Mouse (Mus musculus): ENCODE results near the gene Zfp605. TPM values are rescaled to one million over a fixed set of nuclear protein-coding genes. Genes with fewer than 3 reads are reported as not detected.

Gene Zfp605
- 1.8 TPM for polyA plus RNA-seq (2017; shearing (Covaris generic))

DNA sequence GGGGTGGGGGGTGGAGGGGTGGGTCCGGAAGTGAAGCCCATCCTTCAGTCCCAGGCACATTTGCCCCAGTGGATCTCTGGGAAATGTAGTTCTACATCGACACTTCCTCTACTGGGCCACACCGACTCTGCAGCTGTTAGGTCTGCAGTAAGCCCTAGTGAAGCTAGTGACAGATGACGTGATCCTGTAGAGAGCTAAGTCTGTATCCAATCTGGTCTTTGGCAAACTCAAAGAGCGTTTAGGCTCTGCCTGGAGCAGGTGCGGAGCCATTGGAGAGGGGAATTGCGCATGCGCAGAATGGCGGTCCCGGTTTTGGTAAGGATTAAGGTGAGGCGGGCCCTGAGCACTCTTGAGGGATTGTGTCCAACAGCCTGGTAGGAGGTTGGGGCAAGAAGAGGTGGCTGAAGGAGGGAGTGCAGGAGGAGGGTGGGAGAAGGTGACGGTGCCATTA lies at the start of gene Zfp605:
Gene Zfp605 (plus strand): TSS at position 102 of the 451 bp plus-strand sequence.

DNA sequence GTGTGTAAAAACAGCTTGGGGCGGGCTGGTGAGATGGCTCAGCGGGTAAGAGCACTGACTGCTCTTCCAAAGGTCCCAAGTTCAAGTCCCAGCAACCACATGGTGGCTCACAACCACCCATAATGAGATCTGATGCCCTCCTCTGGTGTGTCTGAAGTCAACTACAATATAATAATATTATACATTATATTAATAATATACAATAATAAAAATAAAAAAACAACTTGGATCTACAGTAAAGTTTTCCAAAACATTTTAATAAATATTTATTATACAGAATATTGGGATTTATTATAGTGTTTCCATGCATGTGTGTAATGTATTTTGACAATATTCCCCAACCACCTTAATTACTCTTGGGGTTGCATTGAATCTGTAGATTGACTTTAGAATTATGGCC lies 37.5 kb upstream of the Zfp605 start, which contains the start of gene Gm17655:
Gene Gm17655 (minus strand): TSS at position 101 of the 400 bp plus-strand sequence.

GRCm38 (mm10) chr5:110094030-110094846 lies 15.7 kb upstream of the Zfp605 start, which contains the start of gene Gm35315:
Gene Gm35315, minus strand, starts transcription at chr5:110094420.

DNA sequence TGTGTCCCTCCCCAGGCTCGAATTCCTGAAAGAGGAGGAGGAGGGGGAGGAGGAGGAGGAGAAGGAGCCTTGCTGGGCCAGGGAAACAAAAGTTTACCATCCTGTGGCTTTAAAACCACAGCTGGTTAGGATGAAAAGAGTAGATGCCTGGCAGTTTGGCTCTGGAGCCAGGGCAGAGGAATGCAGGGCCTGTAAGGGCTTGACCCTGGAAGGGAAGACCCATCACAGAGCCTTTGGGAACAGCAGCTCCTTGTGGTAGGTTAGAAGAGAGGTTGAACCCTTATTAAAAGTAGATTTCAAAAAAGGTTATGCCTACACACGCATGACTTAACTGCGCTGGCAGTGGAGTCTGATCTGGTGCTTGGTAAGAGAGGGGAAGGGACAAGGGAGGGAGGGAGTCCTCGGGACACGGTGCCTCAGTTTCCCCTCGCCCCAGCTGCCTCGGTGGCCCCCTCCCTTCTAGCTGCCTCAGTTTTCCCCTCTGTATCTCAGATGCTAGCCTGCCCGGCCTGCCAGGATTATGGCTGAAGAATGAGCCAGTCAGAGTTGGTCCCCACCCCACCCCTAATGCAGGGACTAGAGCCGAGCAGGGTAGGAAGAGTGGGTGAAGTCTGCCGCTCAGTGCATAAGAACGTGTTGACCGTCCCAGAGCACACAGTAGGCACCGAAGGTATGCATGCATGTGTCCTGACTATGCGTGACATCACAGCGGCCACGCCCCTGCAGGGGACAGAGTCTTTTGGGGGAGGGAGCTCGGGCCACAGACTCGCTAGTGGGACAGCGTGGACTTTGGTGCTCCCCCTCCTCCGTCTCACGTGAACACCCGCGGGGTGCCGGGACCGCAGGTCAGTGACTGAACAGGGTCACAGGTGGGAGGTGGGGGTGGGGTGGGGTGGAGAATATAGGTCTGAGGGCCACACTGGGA lies 10.0 kb upstream of the Zfp605 start, which contains the start of gene Plcxd1:
Gene Plcxd1 (plus strand): TSS at position 314 of the 925 bp plus-strand sequence.

DNA sequence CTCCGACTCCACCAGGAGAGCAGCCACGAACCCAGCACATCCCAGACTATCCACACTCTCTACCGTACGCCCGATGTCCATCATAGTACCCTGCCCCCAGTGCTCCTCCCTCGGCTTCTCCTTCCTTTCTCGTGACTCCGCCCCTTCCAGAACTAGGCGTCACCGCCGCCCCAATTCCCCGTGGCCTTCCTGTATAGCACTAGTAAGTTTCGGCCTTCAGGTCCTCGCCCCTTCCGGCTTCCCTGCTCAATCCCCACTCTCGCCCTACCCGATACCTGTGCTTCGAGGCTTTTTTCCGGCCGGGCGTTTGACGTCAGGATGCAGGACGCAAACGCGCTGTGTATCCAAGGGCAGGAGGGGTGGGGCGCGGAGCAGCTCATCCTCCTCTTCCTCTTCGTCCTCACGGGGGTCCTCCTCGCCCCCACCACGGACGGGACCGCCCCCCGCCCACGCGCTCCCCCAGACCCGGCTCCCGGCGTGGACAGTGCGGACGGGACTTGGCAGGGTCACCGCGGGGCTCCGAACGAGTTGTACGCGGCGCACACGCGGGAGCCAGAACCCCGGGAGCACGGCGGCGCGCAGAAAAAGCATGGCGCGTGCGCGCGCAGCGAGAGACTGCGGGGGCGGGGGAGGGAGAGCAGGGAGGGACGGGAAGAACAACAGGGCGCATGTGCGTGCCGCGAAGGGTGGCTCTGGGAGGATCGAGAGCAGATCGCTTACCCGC lies 2.1 kb upstream of the Zfp605 start, which contains the start of gene Gtpbp6:
Gene Gtpbp6 (minus strand): TSS at position 617 of the 724 bp plus-strand sequence.

GRCm38 (mm10) chr5:110135293-110136086 lies 25.6 kb downstream of the Zfp605 start, which contains the start of gene Chfr:
Gene Chfr, plus strand, starts transcription at chr5:110135842.

DNA sequence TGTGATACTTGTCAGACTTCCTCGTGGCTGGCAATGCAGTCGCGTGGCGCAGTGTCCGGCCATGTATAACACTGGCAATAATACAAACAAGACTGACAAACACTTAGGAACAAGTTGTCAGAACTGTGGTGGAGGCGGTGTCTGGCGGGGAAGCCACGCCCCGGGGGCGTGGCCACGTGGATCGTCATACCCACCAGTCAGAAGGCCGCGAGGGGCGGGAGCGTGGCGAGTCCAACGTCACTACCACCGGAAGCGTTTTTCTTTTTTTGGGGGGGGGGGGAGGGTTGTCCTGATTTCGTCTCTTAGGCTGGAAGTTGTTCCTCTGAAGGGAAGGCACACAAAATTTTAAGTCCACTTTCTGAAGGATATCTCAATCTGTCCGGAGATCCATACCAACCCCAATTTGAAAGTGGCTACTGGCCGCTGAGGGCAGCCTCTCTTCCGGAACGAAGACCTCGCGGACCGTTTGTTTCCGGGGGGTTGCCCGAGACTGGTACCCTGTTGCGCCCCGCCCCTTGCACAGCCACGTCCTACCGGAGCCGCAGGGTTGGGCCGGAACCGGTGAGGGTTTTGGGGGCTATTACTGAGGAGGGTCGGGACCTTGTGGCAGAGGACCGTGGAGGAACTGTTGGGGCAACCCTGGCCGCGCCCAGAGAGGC lies 66.6 kb downstream of the Zfp605 start, which contains the start of gene Golga3:
Gene Golga3 (plus strand): TSS at position 340 of the 659 bp plus-strand sequence.

Other genes starting within 250 kb of the Zfp605 start
- gene Gm15446, start 186.7 kb upstream of the Zfp605 start, polyA plus RNA-seq (2017; shearing (Covaris generic)) = 15.4 TPM
- 16.6 TPM for gene Zfp932, start 113.6 kb upstream of the Zfp605 start, polyA plus RNA-seq (2017; shearing (Covaris generic))
- 7.4 TPM for gene Gm17655, start 37.6 kb upstream of the Zfp605 start, polyA plus RNA-seq (2017; shearing (Covaris generic))
- gene Gm35315, start 15.7 kb upstream of the Zfp605 start, polyA plus RNA-seq (2017; shearing (Covaris generic)) = 0.86 TPM
- 2.8 TPM for gene Plcxd1, start 10.1 kb upstream of the Zfp605 start, polyA plus RNA-seq (2017; shearing (Covaris generic))
- gene Gtpbp6, start 1.9 kb upstream of the Zfp605 start, polyA plus RNA-seq (2017; shearing (Covaris generic)) = 67.6 TPM
- 65.5 TPM for gene Chfr, start 25.8 kb downstream of the Zfp605 start, polyA plus RNA-seq (2017; shearing (Covaris generic))
- gene Golga3, start 66.6 kb downstream of the Zfp605 start, polyA plus RNA-seq (2017; shearing (Covaris generic)) = 30.7 TPM
- 48.9 TPM for gene Ankle2, start 120.9 kb downstream of the Zfp605 start, polyA plus RNA-seq (2017; shearing (Covaris generic))
- gene Pgam5, start 159.8 kb downstream of the Zfp605 start, polyA plus RNA-seq (2017; shearing (Covaris generic)) = 59.6 TPM
- gene Pxmp2, start 176.1 kb downstream of the Zfp605 start, polyA plus RNA-seq (2017; shearing (Covaris generic)) = 2.4 TPM
- gene Pole, start 176.2 kb downstream of the Zfp605 start, polyA plus RNA-seq (2017; shearing (Covaris generic)) = 3.6 TPM
- not detected for gene P2rx2, start 233.1 kb downstream of the Zfp605 start, polyA plus RNA-seq (2017; shearing (Covaris generic))
- gene Lrcol1, start 234.6 kb downstream of the Zfp605 start, polyA plus RNA-seq (2017; shearing (Covaris generic)) = not detected